8 mouse cellular contexts compared by ENCODE assay signal in the genomic region with DNA sequence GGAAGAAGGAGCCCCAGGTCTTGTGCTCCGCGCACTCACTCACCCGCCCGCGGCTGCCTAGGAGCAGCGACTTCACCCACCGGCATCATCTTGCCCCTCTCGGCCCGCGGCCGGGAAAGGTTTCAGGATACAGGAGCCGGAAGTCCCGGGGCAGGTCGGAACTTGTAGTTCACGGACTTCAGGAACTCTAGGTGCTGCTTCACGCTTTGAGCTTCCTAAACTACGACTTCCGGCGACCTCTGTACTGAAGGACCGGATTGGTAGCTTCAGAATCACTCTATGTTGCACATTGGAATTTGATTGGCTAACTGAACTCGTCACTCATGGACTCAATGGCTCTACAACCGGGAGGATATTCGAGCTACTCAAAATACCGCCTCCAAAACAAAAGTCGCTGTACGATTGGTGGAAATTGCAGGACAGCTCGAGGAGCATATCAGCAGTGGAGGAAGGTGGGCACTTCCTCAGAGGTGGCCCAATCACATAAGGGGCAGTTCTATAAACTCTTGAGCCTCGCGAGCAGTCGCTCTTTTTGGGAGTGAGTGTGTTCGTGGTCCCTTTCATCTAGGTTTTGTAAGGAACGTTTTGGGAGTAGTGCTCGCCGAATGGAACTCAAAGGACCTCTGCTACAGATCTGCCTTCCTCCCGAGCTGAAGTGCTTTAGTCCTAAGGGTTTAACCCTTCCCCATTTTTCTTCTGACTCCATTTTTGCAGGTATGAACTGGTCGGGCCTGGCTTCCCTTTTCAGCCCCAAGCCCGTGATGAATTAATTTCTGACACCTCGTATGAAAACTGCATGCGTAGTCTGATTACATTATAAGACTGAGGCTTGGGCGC. TPM values are rescaled to one million over a fixed set of nuclear protein-coding genes. Genes with fewer than 3 reads are reported as not detected.
DNase-seq lines count a peak whose midpoint lies in the region; ATAC-seq and TF ChIP-seq lines count a peak whose summit lies in the region.

A gene (minus strand): TSS at position 216 of the 837 bp plus-strand sequence.

- H3K4me2 ChIP-seq in embryonic facial prominence, embryonic 14.5 days (ENCODE audit: low read depth, low read length), result peak within 1 kb of the TSS; percentile 90
- H3K4me2 ChIP-seq in limb, embryonic 13.5 days (replicated peaks), result peak within 1 kb of the TSS; percentile 79
- peak within 1 kb of the TSS; percentile 94 for H3K4me2 ChIP-seq in midbrain, embryonic 16.5 days (ENCODE audit: low read length)

- intact Hi-C loops in heart, adult 2 months (cut with DNase I), result loop anchor here (1.0 to 5.0 kb wide), 3 partner anchors 21 to 124 kb away; a partner anchor contains a TSS

- under 1% methylated on average over 35 of the region's 40 CpGs for whole genome bisulfite sequencing in embryonic facial prominence, embryonic 14.5 days
- under 1% methylated on average over 40 of the region's 40 CpGs for WGBS in heart, adult 2 months
- WGBS in limb, embryonic 13.5 days, result under 1% methylated on average over 40 of the region's 40 CpGs
- under 1% methylated on average over 40 of the region's 40 CpGs for WGBS in midbrain, embryonic 16.5 days

- DNase-seq in 3T3-L1 (ENCODE audit: low read depth, low spot score), result peak; percentile 100
- peak in 1 of 2 experiments; percentile 75 for DNase-seq in adrenal gland, postnatal 4 days (ENCODE audit: low spot score in 2 of 2)
- DNase-seq in embryonic facial prominence, embryonic 14.5 days (ENCODE audit: low spot score), result peak; percentile 100
- DNase-seq in heart, adult 2 months, result peak; percentile 93 to 95
- peak; percentile 94 to 100 for DNase-seq in kidney, adult 8-10 months
- peak; percentile 81 to 92 for DNase-seq in spleen, postnatal 10 days (ENCODE audit: low spot score in 2 of 2)

- peaks cover 5% of the 10 kb centered on the region for H3K79me2 ChIP-seq in heart, adult 2 months (replicated peaks; ENCODE audit: control insufficient read depth, insufficient read depth, low read length)

- ATAC-seq in embryonic facial prominence, embryonic 14.5 days (ENCODE audit: low read depth), result peak; percentile 98
- peak; percentile 98 for ATAC-seq in limb, embryonic 13.5 days (ENCODE audit: low FRiP score, low read depth)
- ATAC-seq in midbrain, embryonic 16.5 days, result peak; percentile 97

- H3K9ac ChIP-seq in embryonic facial prominence, embryonic 14.5 days (ENCODE audit: low read depth, low read length), result peak within 1 kb of the TSS; percentile 90
- peak within 1 kb of the TSS; percentile 96 for H3K9ac ChIP-seq in heart, adult 2 months (ENCODE audit: low read depth, low read length)
- H3K9ac ChIP-seq in limb, embryonic 13.5 days, result peak within 1 kb of the TSS; percentile 90
- H3K9ac ChIP-seq in midbrain, embryonic 16.5 days (ENCODE audit: low read depth, low read length), result peak within 1 kb of the TSS; percentile 85

- peak within 1 kb of the TSS; percentile 95 for H3K4me3 ChIP-seq in embryonic facial prominence, embryonic 14.5 days (ENCODE audit: low read depth, low read length)
- H3K4me3 ChIP-seq in heart, adult 2 months, result peak within 1 kb of the TSS; percentile 87
- H3K4me3 ChIP-seq in limb, embryonic 13.5 days, result peak within 1 kb of the TSS; percentile 88
- H3K4me3 ChIP-seq in midbrain, embryonic 16.5 days (ENCODE audit: low read depth, low read length), result peak within 1 kb of the TSS; percentile 74

- H3K27ac ChIP-seq in embryonic facial prominence, embryonic 14.5 days (replicated peaks; ENCODE audit: low read depth, low read length), result peak within 1 kb of the TSS; percentile 91
- peak within 1 kb of the TSS; percentile 79 for H3K27ac ChIP-seq in heart, adult 2 months
- H3K27ac ChIP-seq in limb, embryonic 13.5 days, result peak within 1 kb of the TSS; percentile 79
- peak within 1 kb of the TSS; percentile 85 for H3K27ac ChIP-seq in midbrain, embryonic 16.5 days (ENCODE audit: low read length)

- no peak for TF ChIP-seq CTCF in heart, adult 2 months (IDR thresholded peaks at IDR 0.05)

- H3K4me1 ChIP-seq in embryonic facial prominence, embryonic 14.5 days (ENCODE audit: control insufficient read depth, insufficient read depth, low read length), result peaks cover 19% of the 10 kb centered on the region
- H3K4me1 ChIP-seq in heart, adult 2 months (ENCODE audit: control insufficient read depth, insufficient read depth, low read length), result peaks cover 16% of the 10 kb centered on the region
- peaks cover 66% of the 10 kb centered on the region for H3K4me1 ChIP-seq in limb, embryonic 13.5 days
- H3K4me1 ChIP-seq in midbrain, embryonic 16.5 days (ENCODE audit: control insufficient read depth, insufficient read depth, low read length), result peaks cover 35% of the 10 kb centered on the region

- TF ChIP-seq EP300 in heart, adult 2 months (IDR thresholded peaks at IDR 0.05; ENCODE audit: insufficient read depth, low read depth, low read length), result peak; percentile 67; the same call in 1 of the 2 replicates

- H3K9me3 ChIP-seq in embryonic facial prominence, embryonic 14.5 days (ENCODE audit: control insufficient read depth, low read length), result no peaks in the 10 kb centered on the region
- H3K9me3 ChIP-seq in limb, embryonic 13.5 days, result no peaks in the 10 kb centered on the region
- no peaks in the 10 kb centered on the region for H3K9me3 ChIP-seq in midbrain, embryonic 16.5 days (replicated peaks; ENCODE audit: control insufficient read depth, low read length, poor library complexity, severe bottlenecking)

- TF ChIP-seq POLR2A in heart, adult 2 months (IDR thresholded peaks at IDR 0.05; ENCODE audit: insufficient read depth, low read depth, low read length), result peak; percentile 99

- H3K27me3 ChIP-seq in embryonic facial prominence, embryonic 14.5 days (replicated peaks; ENCODE audit: control insufficient read depth, insufficient read depth, low read length), result no peaks in the 10 kb centered on the region
- no peaks in the 10 kb centered on the region for H3K27me3 ChIP-seq in heart, adult 2 months (ENCODE audit: control insufficient read depth, insufficient read depth, low read length)
- H3K27me3 ChIP-seq in limb, embryonic 13.5 days, result no peaks in the 10 kb centered on the region
- no peaks in the 10 kb centered on the region; the same call in 1 of the 2 replicates for H3K27me3 ChIP-seq in midbrain, embryonic 16.5 days (ENCODE audit: control insufficient read depth, insufficient read depth, low read depth, low read length)

- H3K36me3 ChIP-seq in embryonic facial prominence, embryonic 14.5 days (ENCODE audit: control insufficient read depth, insufficient read depth, low read length), result peaks cover 28% of the 10 kb centered on the region
- no peaks in the 10 kb centered on the region; the same call in 1 of the 2 replicates for H3K36me3 ChIP-seq in heart, adult 2 months (ENCODE audit: control insufficient read depth, insufficient read depth, low read length)
- H3K36me3 ChIP-seq in limb, embryonic 13.5 days, result peaks cover 29% of the 10 kb centered on the region
- no peaks in the 10 kb centered on the region; the same call in 1 of the 2 replicates for H3K36me3 ChIP-seq in midbrain, embryonic 16.5 days (ENCODE audit: control insufficient read depth, insufficient read depth, low read length)

RNA-seq across cellular contexts. Expression of the gene that starts here (rescaled TPM):
- 100 to 1,000 TPM; 137 to 149 TPM for total RNA-seq in adrenal gland, postnatal 4 days (2021)
- polyA plus RNA-seq in embryonic facial prominence, embryonic 14.5 days (2014; fragmentation: Nextera tagmentation; extraction: Ambion mirVana), result 78.9 and 86.3 TPM in 2 replicates
- total RNA-seq in heart, adult 2 months (2021), result 10 to 100 TPM; 41.9 to 46.5 TPM
- 93.4 and 109 TPM in 2 replicates for polyA plus RNA-seq in heart, adult 2 months (2012; rRNA removed)
- polyA plus RNA-seq in limb, embryonic 13.5 days (2015; fragmentation: Nextera tagmentation; extraction: Ambion mirVana), result 96.2 and 103 TPM in 2 replicates
- polyA plus RNA-seq in midbrain, embryonic 16.5 days (2015; fragmentation: Nextera tagmentation; extraction: Ambion mirVana), result 103 and 104 TPM in 2 replicates
